Mouse (Mus musculus) liver, adult 2 months (tissue): ENCODE measurements around the gene Ankrd6.

Source experiments
- CTCF ChIP-seq: fragments of 200-500 bp; IDR thresholded peaks from 2 replicates; pipeline ENCODE4 v1.5.1; 2011; ENCODE audit warnings: low read depth, low read length, control low read depth
- POLR2A ChIP-seq: fragments of 200-500 bp; IDR thresholded peaks from 2 replicates; pipeline ENCODE4 v1.6.1; 2011; ENCODE audit warnings: low read length, control low read depth; ENCODE audit not compliant: insufficient read depth; ENCODE audit errors: extremely low read depth

GRCm38 (mm10) chr4:32916689-32917385, 33.8 kb downstream of the Ankrd6 start:
- no peak for TF ChIP-seq POLR2A
- no peak for TF ChIP-seq CTCF
